Mouse (Mus musculus) thymus, adult 2 months (tissue): ENCODE measurements around the gene Ddx42.

Source experiments
- CTCF ChIP-seq: fragments of 200-500 bp; IDR thresholded peaks from 2 replicates; pipeline ENCODE4 v1.5.1; 2012; ENCODE audit warnings: mild to moderate bottlenecking, control low read depth, low read length, moderate library complexity, borderline replicate concordance; ENCODE audit not compliant: control insufficient read depth, poor library complexity, insufficient read depth; ENCODE audit errors: extremely low read depth
- POLR2A ChIP-seq: fragments of 200-500 bp; IDR thresholded peaks from 2 replicates; pipeline ENCODE4 v1.6.1; 2012; ENCODE audit warnings: mild to moderate bottlenecking, low read length, control low read depth, moderate library complexity; ENCODE audit not compliant: control insufficient read depth, poor library complexity, insufficient read depth; ENCODE audit errors: extremely low read depth

GRCm38 (mm10) chr11:106246834-106247233 is 30.1 kb downstream of the Ddx42 start:
- TF ChIP-seq POLR2A = no peak
- TF ChIP-seq CTCF = no peak
